Mouse (Mus musculus): ENCODE results near the gene Dnajc4.
A peak's percentile ranks its signal among the peaks of the same experiment; 100 is the strongest.

Gene Dnajc4

DNA sequence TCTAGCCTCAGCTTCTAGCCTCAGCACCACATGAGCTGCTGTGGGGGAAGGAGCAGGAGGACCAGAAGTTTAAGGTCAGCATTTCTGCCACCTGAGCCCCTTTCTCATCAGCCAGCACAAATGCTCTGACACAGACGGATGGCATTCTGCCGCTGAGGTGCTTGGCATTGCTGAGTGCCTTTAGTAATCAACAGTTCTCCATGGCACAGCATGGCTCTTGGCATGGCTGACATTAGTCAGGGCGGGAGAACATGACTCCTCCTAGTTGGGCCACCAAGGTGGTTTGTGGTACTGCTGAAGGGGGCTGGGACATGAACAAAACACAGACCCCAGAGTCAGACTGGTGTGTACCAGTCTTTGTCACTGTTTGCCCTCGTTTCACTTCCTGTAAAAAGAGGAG is 44.2 kb downstream of the Dnajc4 start:
- no peak for DNase-seq (ENCODE audit: low spot score in 2 of 2)

DNA sequence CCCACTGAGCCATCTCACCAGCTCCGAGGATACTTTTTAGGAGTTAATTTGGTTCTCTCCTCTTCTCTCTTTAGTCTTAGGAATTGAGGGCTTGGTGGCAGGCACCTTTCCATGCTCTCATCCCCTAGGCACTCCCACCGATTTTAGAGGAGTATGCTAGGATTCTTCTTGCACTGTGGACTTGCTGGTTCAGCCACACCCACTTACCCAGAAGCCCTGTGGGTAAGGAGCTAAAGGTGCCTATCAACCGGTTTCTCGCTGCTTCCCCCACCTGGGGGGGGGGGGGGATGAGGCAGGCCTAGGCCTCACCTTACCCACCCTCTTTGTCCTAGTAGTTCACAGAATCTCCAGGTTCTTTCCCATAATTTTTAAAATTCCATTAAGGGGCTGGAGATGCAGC is 44.6 kb downstream of the Dnajc4 start:
- no peak for DNase-seq (ENCODE audit: low spot score in 2 of 2)

DNA sequence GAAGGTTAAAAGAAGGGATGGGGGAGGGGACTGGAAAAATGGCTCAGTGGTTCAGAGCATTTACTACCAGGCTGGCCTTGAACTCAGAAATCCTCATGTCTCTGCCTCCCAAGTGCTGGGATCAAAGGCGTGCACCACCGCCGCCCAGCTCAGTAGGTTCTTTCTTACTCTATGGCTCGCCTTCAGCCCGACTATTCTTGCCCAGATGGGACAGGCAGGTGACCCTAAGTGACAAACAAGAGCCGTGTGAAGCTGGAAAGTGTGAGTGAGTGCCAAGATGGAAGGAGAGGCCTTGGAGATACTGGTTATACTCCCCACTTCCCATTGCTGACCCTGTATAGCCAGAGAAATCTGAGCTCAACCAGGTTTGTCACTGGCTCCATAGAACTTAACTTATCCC is 48.7 kb downstream of the Dnajc4 start:
- no peak for DNase-seq (ENCODE audit: low spot score in 2 of 2)

DNA sequence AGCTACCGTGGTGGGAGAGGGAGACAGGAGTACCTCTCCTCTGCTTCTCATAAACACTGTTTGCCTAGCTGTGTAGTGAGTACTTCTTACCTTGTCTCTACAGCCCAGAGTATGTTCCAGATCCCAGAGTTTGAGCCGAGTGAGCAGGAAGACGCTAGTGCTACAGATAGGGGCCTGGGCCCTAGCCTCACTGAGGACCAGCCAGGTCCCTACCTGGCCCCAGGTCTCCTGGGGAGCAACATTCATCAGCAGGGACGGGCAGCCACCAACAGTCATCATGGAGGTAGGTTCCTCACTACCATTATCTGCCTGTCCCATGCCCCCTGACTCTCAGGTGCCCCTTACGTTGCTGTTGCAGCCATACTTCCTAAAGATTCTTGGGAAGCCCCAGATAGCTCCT is 49.6 kb downstream of the Dnajc4 start:
- DNase-seq (ENCODE audit: low spot score in 2 of 2), result no peak

DNA sequence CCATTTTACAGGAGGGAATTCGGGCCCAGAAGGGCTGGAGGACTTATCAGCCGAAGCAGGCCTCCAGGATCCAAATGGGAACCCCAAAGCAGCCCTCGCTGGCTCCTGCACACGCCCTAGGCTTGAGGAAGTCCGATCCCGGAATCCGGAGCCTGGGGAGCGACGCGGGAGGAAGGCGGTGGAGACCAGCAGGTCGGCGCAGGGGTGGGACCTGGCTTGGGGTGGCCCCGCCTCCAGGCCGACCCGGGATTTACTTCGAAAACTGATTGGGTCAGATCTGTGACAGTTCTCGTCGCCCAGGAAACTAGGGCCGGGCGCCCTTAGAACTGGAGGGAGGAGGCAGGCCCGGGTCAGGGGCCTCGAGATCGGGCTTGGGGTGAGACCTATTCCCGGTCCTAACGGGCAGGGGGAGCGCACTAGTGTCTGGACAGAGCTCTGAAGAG is 50.1 kb downstream of the Dnajc4 start, which contains the start of gene Gpr137:
TSS of gene Gpr137 (minus strand) at position 232 of the 443 bp plus-strand sequence.
- peak; percentile 85 to 87 for DNase-seq (ENCODE audit: low spot score in 2 of 2)

DNA sequence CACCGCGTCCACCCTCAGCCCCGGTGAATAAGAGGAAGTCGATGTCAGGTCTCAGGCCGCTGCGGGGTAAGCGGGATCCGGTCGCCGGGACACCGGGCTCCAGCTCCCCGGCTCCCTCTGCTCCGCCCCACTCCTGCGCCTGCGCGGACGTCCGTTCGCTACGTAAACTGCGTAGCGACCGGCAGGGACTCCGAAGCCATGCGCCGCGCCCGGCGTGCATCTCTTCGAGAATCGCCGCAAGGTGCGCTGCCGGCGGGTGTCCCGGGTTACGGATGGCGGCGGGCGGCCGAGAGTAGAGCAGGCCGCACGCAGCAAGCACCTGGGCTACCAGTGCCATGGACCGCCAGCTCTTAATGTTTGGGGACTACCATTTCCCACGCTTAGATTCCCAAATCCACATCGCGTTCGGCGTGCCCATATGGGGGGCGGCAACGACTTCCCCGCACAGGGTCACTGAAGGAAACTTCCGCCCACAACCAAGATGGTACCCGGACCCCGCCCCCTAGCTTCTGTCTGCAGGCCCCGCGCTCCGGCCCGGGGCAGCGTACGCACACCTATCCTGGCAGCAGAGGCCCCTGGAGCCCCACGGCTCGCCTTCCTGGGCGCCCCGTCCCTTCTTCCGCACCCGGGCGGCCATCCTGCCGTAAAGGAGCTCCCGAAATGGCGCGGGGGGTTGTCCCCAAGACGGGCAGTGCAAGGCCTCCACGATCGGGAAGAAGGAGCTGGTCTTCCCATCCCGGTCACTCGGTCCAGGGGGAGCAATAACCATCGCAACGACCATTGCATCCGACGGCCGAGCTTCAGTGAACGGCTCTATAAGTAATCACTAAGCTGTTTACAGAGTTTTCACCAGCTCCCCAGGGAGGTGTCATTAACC is 50.8 kb downstream of the Dnajc4 start, which contains the start of gene Bad:
TSS of gene Bad (plus strand) at position 490 of the 877 bp plus-strand sequence.
- DNase-seq (ENCODE audit: low spot score in 2 of 2), result peak; percentile 90 to 91

DNA sequence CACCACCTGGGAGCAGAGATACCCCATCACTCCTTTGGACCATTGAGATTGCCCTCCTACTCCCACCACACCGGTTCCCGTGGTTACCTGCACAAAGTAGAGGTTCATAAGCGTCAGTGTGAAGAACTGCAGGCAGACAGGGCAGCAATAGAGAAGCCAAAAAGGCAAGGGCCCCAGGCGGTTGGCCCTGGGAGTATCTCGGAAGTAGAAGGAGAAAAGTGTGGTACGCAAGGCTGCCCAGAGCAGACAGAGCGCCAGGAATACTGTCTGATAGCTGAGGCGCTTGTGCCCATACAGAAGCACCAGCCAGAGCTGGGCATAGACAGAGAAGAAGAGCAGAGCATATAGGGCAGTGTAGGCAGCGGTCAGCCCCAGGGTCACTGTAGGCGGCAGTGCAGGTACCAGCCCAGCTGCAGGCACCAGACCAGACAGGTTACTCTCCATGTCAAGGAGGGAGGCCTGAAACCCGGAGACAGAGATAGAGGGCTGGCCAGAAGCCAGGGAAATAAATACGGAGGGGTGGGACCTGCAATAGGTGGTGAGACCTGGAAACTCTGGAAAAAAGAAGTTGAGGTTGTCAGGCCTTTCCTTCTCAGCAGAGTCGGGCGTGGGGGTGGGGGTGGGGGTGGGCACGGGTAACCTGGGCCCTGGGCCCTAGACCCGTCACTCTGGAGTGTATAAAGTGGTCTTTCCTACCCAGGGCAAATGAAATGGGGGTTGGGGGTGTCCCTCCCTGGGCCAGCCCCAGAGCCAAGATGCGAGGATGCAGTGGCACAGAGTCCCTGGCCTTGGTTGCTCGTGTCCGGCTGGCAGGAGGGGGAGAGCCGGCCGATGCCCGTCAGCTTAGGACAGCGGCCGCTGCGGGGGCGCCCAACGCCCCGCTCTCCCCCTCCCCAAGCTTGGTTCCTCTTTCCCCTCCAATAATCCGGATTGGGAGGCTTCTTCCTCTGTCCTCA is 51.7 kb downstream of the Dnajc4 start:
- DNase-seq (ENCODE audit: low spot score in 2 of 2), result no peak

DNA sequence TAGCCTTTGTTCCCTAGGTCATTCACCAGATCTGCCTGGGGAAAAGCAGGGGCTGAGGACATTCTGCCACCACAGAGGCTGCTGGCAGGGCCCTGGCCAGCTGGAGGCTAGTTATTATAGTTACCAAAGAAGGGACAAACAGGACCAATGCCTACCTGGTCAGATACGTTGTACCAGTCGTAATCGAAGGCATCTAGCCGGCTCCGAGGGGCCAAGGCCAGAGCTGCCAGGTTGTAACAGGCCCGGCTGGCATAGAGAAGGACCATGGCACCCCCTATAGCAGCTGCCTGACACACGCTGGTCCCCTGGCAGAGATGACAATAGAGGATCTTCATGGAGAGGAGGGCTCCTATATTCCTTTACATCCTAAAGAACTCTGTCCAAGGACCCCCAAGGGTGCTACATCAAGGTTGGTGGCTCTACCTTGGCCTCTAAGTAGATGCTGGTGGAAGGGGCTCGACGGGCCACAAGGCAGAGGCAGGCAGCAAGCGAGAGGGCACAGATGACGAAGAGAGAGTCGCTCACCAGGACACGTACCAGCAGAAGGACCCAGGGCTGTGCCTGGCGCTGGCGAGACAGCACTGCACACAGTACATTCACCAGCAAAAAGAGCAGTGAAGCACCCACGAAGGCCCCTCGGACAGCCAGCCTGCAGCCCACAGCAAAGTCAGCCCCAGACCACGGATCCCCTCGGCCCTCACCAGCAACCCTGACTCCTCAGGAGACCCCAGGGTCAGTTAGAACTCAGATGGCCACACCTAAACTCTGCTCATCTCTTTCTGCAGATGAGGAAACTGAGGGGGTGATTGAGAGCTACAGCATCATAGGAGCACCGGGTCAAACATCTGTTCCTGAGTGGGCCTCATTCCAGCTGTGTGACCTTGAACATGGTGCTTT is 53.0 kb downstream of the Dnajc4 start:
- DNase-seq (ENCODE audit: low spot score in 2 of 2), result no peak

Data from natural killer cell, adult 2 months (primary cell).